Mouse (Mus musculus) layer of hippocampus, adult 9-11 months (tissue): Measurements from ENCODE around the gene Lrp1.
A peak's percentile ranks its signal among the peaks of the same experiment; 100 is the strongest.

Source experiments
- DNase-seq: peaks from one replicate; pipeline ENCODE4 v3.0.0; 2022

The Lrp1 gene

DNA sequence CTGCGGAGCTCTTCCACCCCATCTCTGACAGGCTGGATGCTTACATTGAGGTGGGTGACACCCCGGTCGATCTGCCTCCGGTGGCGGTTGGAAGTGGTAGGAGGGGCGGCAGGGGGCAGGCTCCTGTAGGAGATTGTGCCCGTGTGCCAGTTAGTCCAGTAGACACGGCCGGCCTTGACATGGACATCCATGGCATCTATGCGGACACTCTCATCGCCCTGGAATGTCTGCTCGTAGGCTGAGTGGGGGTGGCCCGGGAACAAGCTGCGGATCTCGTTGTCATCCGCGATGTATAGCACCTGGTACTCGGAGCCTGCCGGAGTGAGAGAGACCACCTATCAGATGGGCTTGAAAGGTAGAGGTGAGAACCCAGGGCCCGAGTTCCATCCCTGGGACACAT, 76.6 kb downstream of the Lrp1 start:
- no peak for DNase-seq

DNA sequence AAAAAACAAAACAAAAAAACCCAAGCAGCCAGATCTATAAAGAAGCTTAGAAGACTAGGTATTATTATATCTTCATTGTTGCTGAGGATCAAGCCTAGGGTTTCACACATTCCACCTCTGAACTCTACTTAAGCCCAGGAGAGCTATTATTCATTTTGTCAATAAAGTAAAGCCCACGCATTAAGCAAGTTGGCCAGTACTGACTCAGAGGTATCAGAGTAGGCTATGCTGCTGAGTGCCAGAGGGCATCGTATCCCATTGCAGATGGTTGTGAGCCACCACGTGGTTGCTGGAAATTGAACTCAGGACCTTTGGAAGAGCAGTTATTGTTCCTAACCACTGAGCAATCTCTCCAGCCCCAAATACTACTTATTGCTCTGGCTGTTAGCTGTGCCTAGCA, 77.0 kb downstream of the Lrp1 start:
- no peak for DNase-seq

DNA sequence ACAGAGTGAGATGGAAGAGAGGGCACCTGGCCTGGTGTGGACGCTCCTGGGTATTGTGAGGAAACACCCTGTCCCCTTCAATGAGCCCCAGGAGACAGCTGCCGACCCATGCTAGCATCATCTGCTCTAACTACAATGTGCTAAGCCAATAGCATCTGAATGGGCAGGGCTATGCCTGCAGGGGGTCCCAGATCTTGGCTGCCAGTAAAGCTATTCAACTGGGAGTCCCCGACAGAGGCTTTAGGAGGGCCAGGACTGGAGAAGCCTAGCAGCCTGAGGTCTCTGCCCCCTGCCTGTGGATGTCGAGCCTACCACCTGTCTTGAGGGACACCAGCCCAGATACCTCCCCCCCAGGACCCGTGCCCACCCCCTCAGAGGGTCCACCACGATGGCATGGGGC, 78.2 kb downstream of the Lrp1 start:
- DNase-seq, result no peak

DNA sequence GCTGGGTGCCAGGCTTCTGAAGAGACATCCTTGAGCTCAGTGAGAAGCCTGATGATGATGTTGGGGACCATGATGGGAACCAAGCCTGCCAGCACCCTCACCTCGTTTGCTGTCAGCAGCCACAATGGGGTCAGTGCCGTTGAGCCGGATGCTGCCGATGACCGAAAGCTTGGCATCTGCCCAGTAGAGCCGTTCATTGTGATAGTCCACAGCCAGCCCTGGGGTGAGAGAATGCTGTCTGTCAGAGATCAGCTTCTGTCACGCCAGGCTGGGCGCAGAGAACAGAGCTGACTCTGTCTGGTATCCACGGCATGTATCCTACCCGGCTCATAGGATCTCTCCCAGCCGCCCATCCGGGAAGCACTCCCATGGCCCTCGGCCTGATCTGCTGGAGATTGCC, 78.9 kb downstream of the Lrp1 start:
- peak; percentile 84 for DNase-seq

DNA sequence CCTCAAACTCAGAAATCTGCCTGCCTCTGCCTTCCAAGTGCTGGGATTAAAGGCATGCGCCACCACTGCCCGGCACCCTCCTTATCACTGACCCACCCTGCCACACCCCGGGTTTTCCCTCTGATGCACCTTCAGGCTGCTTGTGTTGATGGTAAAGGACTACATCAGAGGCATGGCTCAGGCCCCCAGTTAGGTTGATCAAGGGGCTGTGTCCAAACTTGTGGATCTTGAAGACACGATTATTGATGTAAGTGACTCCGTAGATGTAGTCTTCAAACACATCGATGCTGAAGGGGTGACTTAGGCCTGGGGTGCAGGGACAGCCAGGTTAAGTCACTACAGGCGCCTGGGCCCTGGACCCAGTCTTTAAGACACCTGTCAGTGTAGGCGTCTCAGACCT, 79.4 kb downstream of the Lrp1 start:
- DNase-seq, result no peak

DNA sequence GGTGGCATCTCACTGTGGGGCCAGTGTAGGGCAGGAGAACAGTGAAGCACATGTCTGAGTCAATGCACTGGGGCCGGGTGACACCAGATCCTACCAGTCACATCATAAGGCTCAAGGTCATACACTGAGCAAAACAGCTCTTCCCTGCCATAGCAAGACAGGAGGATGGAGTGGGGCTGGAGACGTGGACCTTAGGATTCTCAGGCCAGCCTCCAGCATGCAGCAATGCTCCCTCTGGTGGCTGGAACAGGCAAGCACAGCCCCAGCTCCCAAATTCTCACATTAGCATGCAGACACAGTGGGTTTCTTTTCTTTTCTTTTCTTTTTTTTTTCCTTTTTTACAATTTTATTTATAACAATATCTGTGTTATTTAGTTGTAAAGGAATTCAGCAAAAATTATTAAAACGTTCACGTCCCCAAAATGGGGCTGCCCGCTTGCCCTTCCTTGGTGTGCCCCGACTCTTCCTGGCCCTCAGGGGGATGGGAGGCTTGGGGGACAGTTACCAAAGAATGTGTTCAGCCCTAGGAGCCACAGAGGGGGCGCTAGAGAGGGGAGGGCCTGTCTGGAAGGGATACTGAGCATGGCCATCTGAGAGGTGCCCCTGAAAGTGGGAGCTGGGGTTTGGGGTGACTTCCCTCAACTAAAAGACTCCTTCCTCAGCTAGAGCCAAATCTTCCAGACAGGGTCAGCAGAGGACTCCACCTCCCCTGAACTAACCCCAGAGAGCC, 82.9 kb downstream of the Lrp1 start:
- peak; percentile 80 for DNase-seq

DNA sequence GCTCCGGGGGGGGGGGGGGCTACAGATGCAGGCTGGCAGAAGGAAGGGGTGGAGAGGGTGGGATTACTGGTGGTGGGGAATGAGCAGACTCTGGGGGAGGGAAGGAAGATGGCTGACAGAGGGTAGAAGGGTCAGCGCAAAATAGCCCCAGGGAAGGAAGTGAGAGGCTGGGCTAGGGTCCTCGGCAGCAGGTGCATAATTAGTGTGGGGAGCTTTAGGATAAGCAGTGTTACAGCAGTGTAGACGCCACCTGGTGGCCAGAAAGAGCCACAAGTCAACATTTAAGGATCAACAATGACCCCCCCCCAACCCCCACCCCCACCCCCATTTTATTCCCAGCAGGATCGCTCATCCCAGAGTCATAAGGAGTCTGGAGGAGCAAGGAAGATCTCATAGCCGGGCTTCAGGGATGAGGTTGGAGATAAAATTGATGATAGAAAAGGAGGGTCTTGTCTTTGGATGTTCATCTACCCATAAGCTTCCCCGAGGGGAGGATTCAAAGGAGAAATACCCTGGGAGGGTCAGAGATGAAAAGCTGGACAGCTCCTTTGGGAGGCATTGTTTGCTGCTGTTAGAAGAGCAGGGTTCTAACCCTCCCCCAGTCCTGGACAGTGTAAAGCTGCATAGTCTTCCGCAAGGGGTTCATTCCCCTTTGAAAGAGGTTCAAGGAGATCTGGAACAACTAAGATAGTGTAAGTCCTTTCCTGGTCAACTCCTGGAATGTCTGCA, 84.2 kb downstream of the Lrp1 start:
- DNase-seq, result no peak

DNA sequence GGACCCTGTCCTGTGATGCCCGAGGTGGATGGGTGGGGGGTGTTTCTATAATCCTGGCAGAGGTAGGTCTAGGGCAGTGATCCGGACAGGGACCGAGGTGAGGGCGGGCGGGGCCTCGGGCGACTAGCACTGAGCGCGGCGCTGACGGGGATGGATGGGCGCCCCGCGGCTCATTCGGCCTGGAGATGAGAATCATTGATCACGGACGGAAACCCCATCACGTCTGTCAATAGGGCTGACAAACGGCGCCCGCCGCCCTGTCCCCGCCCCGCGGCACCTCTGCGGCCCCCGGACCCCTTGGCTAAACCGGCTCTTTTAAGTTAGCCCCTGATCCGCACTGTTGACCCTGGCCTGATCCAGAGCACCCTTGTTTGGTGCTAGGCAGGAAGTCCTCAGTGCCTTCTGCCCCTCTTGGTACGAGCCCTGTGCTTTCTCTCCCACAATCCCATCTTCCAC, 86.0 kb downstream of the Lrp1 start:
- no peak for DNase-seq

DNA sequence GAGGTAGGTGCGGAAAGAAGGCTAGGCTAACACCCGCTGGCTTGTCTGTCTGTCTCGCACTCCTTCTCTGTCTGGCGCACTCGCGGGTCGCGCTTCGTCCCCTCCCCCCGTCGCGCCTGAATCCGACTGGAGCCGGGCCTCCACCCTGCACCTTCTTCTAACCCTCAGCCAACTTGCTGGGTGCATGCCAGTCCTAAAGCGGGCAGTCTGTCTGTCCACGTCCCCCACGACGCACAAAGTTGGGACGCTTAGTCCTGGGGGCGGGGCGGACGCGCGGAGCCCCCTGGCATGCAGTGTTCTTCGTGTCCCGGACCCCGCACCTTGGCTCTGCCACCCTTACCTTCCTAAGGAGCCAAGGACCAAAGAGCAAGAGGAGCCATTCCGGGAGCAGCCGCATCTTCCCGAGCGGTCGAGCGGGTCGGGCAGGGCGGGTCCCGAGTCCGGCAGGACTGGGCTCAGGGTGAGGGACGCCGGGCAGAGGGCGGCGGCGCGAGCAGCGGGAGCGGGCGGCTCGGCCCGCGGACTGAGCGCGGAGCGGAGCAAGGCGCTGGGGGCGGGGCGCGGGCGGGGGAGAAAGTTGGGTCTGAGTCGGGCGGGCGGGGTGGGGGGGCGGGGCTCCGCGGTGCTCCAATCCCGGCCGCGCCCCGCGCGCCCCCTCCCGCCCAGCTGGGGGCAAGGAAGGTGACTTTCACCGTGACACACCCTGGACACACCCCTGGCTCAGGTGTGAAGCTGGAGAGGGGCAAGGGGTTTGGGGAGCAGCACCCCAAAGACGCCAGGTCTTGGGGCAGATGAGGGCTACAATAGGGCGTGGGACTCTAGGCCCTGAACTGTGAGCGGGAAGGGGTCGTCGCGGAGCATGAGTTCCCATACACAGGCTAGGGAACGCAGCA, 86.7 kb downstream of the Lrp1 start, which contains the start of gene Nxph4:
TSS of gene Nxph4 (minus strand) at position 524 of the 893 bp plus-strand sequence.
- no peak for DNase-seq

DNA sequence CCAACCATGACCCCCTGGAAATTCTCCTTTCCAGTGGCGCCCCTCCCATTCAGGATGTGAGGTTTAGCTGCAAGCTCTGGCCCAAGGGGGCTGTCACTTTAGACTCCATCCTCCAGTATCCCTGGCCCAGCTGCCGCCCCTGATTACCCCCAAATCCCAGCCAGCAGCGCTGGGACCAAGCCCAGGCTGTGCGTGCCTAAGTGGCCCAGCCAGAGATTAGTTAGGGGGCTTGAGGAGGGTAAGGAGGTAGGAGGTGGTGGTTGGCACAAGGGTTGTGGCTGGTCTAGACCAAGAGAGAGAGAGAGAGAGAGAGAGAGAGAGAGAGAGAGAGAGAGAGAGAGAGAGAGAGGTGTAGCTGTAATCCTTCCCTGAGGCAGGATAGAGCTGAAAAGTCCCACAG, 89.4 kb downstream of the Lrp1 start:
- no peak for DNase-seq

DNA sequence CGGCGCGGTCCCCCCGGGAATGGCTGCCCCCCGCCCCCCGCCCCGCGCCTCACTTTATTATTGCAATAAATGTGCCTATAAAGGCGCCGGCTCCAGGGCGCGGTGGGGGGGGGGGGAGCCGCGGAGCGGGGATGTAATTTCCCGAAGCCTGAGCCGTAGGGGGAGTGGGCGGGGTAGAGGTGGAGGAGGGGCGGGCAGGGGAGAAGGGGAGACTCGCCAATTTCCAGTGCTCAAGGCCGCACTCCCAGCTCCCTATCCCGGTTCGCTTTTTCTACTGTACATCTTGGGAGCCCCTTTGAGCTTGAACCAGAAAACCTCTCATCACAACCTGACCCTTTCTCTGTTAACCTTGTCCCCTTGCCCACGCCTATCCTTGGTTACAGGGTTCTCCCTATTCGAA, 90.0 kb downstream of the Lrp1 start:
- DNase-seq, result no peak

DNA sequence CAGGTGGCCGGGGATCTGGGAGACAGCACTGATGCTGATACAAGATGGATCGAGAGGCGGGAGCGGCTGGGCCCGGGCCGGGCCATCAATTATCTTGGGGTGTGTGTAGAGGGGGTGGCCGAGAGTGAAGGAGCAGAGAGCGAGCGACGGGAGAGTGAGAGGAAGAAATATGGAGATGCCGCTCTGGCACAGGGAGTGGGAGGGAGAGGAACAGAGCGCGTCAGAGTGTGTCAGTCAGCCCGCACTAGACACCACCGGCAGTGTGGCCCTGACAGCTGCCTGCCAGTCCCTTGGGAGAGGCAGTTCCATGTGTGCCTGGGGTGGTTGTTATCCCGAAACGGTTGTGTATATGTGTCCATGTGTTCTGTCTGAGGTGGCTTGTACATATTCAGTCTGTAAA, 93.5 kb downstream of the Lrp1 start:
- no peak for DNase-seq

DNA sequence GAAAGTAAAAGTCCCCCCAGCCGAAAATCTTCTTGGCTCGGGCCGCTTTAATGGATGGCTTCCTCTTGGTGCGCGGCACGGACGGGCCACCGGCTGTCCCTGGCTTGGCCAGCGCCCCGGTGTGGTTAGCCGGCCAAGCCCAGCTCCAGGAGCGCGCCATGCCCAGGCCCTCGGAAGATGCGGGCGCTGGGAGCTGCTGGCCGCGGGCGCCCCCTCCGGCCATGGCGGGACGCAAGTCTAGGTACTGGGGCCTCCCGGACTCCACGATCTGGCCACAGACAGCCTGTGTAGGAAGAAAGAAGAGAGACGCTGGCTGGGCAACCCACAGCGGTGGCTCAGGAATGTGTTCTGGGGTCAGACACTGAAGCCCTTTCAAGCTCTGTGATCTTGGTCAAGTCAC, 94.3 kb downstream of the Lrp1 start:
- DNase-seq, result no peak

DNA sequence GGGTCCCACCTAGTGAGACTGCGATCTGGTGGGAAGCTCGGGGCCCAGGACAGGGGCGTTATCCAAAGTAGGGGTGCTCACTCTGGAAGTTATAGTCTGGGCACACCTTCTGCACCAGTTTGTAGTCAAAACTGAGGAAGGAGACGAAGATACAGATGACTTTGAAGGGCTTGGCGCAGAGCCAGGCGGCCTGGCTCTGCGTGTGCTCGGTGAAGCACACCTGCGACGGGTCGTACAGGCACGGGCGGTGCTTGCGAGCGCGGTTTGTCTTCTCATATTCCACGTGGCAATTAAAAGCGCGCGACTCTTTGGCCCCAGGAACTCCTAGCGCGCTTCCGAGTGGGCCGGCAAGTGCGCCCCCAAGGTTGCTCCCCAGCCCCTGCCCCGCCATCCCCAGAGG, 94.9 kb downstream of the Lrp1 start:
- no peak for DNase-seq

DNA sequence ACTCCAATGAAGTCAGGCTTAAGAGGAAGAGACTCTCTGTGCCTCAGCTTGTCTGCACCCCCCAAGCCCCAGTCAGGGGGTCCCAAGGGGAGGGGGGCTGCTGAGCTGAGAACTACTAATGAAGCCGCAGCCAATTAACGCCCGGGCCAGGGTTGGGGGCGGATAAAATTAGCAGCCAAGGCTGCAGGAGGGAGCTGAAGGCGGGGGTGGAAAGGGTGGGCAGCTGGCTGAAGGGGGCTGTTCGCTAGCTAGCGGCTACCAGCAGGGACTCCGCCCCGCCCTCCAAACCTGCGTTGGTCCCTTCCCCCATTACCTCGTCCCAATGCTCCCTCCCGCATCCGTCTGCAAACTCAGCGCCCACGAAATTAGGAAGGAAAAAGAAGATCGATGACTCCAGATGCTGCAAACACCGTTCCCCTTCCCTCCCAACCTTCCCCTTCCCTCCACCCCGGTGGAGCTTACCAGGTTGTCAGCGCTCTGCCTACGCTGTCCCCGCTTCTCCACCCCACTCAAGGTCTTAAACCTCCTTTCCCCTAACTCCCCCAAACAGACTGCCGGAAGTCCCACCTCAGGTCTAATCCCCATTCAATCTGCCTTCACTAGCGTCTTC, 96.2 kb downstream of the Lrp1 start:
- no peak for DNase-seq

DNA sequence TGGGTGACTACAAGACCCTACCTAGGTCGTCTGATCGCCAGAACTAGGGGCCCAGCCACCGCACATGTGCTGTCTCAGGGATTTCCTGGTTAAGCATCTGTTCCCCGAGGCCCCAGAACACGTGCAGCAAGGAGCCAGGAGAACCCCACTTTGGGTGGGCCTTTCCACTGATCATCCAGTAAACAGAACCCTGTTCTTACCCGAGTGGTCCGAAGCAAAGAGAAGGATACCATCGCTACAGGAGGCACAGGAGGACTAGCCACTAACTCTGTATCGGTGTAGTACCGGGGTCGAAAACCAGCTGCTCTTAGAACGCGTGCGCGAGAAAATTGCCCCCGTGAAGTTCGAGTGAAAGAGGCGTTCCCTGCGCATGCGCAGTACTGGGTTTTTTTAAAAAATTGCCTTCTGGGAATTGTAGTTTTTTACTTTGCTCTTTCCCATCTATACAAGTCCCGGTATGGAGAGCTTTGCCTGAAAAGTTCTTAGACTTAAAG, 98.8 kb downstream of the Lrp1 start, which contains the start of gene Shmt2:
TSS of gene Shmt2 (minus strand) at position 357 of the 494 bp plus-strand sequence.
- DNase-seq, result peak; percentile 87

DNA sequence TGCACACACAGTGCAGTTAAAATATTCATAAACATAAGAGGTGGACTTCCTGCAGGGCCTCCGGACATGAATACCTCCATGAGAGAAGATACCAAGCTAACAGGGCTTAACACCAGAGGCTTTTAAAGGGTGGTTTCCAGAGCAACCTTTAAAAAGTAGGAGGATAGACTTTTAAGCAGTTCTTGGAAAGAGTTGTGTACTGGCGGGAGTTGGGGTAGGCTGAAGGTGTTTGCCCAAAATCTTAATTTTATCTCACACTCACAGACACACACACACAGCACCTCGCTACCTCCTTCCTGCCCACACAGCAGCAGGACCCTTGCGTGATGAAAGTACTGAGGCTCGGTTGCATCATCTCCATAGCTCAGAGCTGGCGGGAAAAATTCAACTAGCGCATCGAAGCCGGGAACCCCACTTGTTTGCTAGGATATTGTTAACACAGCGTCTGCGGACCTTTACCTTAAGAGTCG, 99.3 kb downstream of the Lrp1 start:
- no peak for DNase-seq

DNA sequence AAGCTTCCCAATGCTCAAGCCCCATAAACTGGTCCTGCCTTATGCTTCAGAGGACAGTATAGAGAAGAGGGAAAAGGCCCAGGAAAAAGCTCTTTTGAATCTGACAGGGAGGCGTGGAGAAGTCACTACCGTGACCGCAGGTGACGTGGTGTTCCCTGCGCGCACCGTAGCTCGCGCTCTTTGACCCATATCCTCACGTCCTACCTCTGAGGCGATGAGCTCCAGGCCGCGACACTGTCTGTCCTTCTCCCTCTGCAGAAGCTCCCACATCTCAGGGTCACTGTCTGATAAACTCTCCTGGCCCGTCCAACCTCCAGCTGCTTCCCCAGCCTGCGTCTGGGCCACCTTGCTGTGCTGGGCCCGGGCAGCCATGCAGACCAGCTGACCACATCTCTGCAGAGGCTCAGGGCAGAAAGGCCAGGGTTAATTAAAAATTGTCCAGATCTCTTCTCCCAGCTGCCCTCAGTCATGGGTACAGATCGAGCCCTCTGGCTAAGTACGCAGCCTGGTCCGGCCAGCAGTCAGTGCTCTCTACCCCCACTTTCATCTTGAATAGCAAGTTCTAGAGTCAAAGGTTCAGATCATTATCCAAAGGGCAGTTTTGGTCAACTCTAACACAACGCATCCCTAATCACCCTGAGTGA, 100.1 kb downstream of the Lrp1 start:
- DNase-seq, result no peak

DNA sequence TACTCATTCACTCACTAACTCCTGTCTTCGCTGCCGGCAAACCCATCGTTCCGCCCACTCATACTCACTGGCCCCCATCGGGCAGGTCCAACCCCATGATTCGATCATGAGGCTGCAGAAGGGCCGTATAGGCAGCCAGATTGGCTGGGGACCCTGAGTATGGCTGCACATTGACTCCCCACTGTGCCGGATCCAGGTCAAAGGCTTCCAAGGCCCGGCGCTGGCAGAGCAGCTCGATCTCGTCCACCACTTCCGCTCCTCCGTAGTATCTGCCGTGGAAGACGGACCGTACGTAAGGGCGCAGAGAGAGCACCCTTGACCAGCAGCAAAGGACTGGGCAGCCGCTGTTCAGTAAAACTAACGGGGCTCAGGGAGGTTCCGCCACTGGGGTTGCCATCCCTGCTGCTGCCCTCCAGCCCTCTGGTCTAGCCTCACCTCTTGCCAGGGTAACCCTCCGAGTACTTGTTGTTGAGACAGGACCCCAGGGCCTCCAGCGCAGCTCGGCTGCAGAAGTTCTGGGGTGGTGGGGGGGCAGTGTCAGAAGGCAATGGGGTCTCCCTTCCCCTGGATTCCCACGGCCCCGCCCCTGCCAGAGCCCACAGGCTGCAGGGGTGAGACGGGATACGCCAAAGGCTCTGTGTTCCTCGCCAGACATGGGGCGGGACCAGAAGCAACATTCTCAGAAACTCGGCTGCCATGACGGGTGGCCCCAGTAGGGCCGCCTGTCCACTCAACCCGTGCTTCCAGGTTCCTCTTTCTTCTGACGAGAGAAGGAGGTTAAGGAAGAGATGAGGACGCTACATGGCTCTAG, 100.8 kb downstream of the Lrp1 start:
- DNase-seq, result no peak

DNA sequence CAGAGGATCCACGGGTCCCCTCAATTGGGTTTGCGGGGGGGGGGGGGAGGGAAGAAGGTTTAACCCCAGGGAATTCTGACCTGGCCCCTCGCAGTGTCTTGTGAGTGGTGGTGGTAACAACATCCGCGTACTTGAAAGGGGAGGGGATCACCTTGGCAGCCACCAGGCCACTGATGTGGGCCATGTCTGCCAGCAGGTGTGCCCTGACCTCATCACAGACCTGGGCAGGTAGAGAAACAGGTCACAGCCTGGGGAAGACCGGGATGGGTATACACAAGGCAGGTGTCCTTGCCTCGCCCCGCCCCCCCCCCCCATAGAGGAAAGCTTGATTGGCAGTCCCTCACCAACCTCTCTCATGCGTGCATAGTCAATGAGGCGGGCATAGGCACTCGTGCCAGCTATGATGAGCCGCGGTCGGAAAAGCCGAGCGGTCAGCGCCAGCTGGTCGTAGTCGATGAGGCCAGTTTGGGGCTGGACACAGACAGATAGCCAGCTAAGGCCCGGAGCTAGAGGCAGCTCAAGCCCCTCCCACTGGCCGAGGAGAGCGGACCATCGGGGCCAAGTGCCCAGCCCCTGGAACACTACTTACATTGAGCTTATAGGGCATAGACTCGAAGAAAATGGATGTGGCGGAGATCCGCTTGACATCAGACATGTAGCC, 101.8 kb downstream of the Lrp1 start:
- no peak for DNase-seq

DNA sequence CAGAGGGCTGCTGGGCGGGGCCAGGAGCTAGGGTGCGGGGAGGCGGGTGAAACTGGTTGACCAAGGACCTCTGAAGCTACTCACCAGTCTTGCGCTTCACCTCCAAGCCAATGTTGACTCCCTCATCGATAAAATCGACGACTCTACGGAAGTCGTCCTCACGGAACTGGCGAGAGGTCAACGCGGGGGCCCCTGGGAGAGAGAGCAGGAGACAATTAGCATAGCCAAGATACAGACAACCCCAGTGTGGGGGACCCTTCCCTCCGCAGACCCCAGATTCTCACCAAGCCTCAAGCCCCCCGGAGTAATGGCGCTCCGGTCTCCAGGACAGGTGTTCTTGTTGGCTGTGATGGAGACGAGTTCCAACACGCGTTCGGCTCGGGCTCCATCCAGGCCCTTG, 103.0 kb downstream of the Lrp1 start:
- no peak for DNase-seq
